Mouse (Mus musculus): ENCODE results near the gene Cwc25.

DNA sequence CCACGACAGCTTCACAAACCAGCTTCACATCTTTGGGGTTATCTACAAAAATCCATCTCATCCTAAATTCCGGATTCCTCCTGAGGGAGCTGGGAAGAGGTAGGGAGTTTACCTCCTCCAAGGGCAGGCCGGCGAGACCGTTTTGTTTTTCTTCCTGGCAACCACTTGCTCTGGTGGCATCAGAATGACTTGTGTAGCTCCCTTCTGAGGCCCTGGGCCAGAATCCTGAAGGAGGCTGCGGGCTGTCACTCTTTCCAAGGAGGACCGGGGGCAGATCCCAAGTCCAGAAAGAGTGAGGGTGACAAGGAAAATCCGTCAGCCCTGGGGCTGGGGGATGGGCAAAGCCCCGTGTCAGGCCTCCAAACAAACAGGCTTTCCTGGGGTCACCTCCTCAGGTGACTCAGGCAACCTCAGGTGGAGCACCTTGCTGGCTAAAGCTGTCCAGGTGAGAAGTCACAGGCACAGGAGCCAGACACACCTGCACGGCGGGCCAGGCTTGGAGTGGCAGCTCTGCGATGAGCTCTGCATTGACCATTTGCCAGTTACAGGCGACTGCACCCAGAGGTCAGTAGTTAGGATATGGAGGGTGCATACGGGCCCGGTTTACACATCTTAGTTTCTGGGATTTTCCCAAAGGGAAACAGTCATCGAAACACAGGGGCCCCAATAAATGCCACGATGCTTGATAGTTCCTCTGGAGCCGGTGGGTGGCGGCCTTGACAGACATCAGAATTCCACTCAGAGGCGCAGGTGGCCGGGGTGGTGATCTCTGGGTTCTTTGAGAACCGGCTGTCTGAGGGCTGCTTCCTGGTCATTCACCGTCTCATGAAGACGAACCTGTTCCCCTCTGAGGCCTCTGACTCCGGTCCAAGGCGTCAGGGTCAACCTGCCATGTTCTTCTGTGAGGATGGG, 48.7 kb downstream of the Cwc25 start:
- TF ChIP-seq POLR2A (IDR thresholded peaks at IDR 0.05; ENCODE audit: low read depth, low read length) (no peak), CTCF (IDR thresholded peaks at IDR 0.05; ENCODE audit: borderline replicate concordance, insufficient read depth, low read length) (no peak)

Data from embryonic fibroblast, embryonic 13.5 days (primary cell).